8 mouse cellular contexts compared by ENCODE assay signal in the genomic region with DNA sequence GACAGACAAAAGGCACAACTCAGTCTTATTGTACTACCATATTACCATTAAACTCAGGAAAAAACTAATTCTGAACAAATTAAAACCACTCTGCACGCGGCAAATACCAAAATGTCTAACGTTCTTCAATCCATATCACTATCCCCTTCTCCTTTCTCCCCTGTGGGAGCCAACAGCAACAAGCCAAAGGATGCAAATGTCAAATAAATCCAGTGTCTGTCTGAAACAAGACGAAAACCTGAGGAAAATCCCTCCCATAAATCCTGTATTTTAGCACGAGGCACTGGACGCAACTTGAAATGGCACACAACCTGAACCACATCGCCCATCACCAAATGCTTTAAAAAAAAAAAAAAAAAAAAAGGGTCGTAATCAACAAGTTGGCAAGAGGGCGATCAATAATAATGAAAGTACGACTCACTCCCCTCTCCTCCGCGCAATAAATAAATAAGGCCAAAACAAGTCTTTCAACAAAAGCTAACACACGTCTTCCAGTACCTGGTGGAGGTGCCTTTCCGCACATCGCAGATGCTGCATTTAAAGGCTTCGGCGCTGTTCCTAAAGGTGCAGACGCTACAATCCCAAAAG. TPM values are rescaled to one million over a fixed set of nuclear protein-coding genes. Genes with fewer than 3 reads are reported as not detected.
DNase-seq lines count a peak whose midpoint lies in the region; ATAC-seq and TF ChIP-seq lines count a peak whose summit lies in the region.

No protein-coding gene starts in this region.

- H3K4me1 ChIP-seq in heart, embryonic 16.5 days (ENCODE audit: control insufficient read depth, insufficient read depth, low read length), result peaks cover 21% of the 10 kb centered on the region
- peaks cover 0 to 9% of the 10 kb centered on the region in 2 experiments; a peak in 2 of 4 replicates for H3K4me1 ChIP-seq in MEL (ENCODE audit: control insufficient read depth in 1 of 2, insufficient read depth in 2 of 2, low read length in 2 of 2)
- peaks cover 23% of the 10 kb centered on the region for H3K4me1 ChIP-seq in forebrain, embryonic 14.5 days (ENCODE audit: control insufficient read depth, insufficient read depth, low read length)

- peak overlapping the region; percentile 77 for H3K4me2 ChIP-seq in heart, embryonic 16.5 days (ENCODE audit: low read depth, low read length)
- peak overlapping the region; percentile 91 for H3K4me2 ChIP-seq in forebrain, embryonic 14.5 days (ENCODE audit: low read length)

- no peaks in the 10 kb centered on the region for H3K36me3 ChIP-seq in heart, embryonic 16.5 days (ENCODE audit: control insufficient read depth, insufficient read depth)
- H3K36me3 ChIP-seq in MEL (ENCODE audit: control insufficient read depth in 1 of 2, insufficient read depth in 2 of 2, low read length in 2 of 2), result peaks cover 0 to 14% of the 10 kb centered on the region in 2 experiments; a peak in 3 of 4 replicates
- H3K36me3 ChIP-seq in forebrain, embryonic 14.5 days (ENCODE audit: control insufficient read depth, insufficient read depth, low read length), result no peaks in the 10 kb centered on the region
- H3K36me3 ChIP-seq in macrophage (ENCODE audit: inconsistent target), result no peaks in the 10 kb centered on the region

- H3K79me2 ChIP-seq in MEL (ENCODE audit: control insufficient read depth, insufficient read depth, low read length, poor library complexity) (peaks cover 35% of the 10 kb centered on the region), macrophage (ENCODE audit: inconsistent target) (peaks cover 54% of the 10 kb centered on the region)

- no peak for TF ChIP-seq CTCF in MEL (IDR thresholded peaks at IDR 0.05 in 2 of 3, conservative IDR thresholded peaks at IDR 0.05 in 1 of 3; ENCODE audit: control insufficient read depth in 1 of 3, insufficient read depth in 1 of 3, low read depth in 2 of 3, low read length in 3 of 3, poor library complexity in 1 of 3, severe bottlenecking in 1 of 3)

- H3K27ac ChIP-seq in heart, embryonic 16.5 days (ENCODE audit: low read length), result peak overlapping the region; percentile 94
- H3K27ac ChIP-seq in MEL (ENCODE audit: control insufficient read depth, low read depth, low read length) (peak overlapping the region; percentile 41), macrophage (0 out of 2 replicates have a peak overlapping the region, but pooled peaks have one; percentile 12)
- peak overlapping the region; percentile 98 for H3K27ac ChIP-seq in forebrain, embryonic 14.5 days (ENCODE audit: low read depth, low read length)

- 3% methylated on average over 18 of the region's 18 CpGs for WGBS in heart, embryonic 16.5 days
- WGBS in forebrain, embryonic 14.5 days, result under 1% methylated on average over 18 of the region's 18 CpGs
- WGBS in macrophage (ENCODE audit: missing documents), result 11% methylated on average over 15 of the region's 18 CpGs

- peak overlapping the region; percentile 92 for H3K9ac ChIP-seq in heart, embryonic 16.5 days (ENCODE audit: low read length)
- H3K9ac ChIP-seq in MEL (ENCODE audit: control insufficient read depth, low read depth, low read length, poor library complexity, severe bottlenecking), result peak overlapping the region; percentile 78
- peak overlapping the region; percentile 95 for H3K9ac ChIP-seq in forebrain, embryonic 14.5 days (ENCODE audit: low read length)

- H3K4me3 ChIP-seq in heart, embryonic 16.5 days (ENCODE audit: low read length), result peak overlapping the region; percentile 77
- H3K4me3 ChIP-seq in MEL (ENCODE audit: control insufficient read depth in 1 of 2, insufficient read depth in 1 of 2, low read depth in 2 of 2, low read length in 2 of 2), result peak overlapping the region; percentile 69 to 87
- H3K4me3 ChIP-seq in forebrain, embryonic 14.5 days (ENCODE audit: low read depth, low read length), result peak overlapping the region; percentile 68
- H3K4me3 ChIP-seq in macrophage (ENCODE audit: inconsistent target), result peak overlapping the region; percentile 53

- 0 out of 2 replicates have a peak, but pooled peaks cover 4% of the 10 kb centered on the region for H3K27me3 ChIP-seq in heart, embryonic 16.5 days (ENCODE audit: control insufficient read depth, insufficient read depth, low read length)
- H3K27me3 ChIP-seq in MEL (ENCODE audit: control insufficient read depth in 1 of 2, insufficient read depth in 2 of 2, low read length in 2 of 2), result no peaks in the 10 kb centered on the region
- H3K27me3 ChIP-seq in forebrain, embryonic 14.5 days (replicated peaks; ENCODE audit: control insufficient read depth, insufficient read depth, low read length), result 0 out of 2 replicates have a peak, but pooled peaks cover 2% of the 10 kb centered on the region

- ATAC-seq in heart, embryonic 16.5 days (replicated peaks; ENCODE audit: extremely low read depth, insufficient read depth, low FRiP score), result no peak
- no peak for ATAC-seq in forebrain, embryonic 14.5 days

- no peak for TF ChIP-seq RAD21 in MEL (IDR thresholded peaks at IDR 0.05; ENCODE audit: low read depth, low read length)

- DNase-seq in heart, adult 9 months (ENCODE audit: low spot score in 2 of 2), result no peak
- DNase-seq in MEL (ENCODE audit: low read depth, low spot score), result peak; percentile 33
- DNase-seq in forebrain, embryonic 14.5 days (ENCODE audit: low spot score), result peak; percentile 19
- DNase-seq in left cerebral cortex, adult 8-10 months (ENCODE audit: low spot score in 2 of 2), result no peak
- no peak for DNase-seq in layer of hippocampus, adult 18-20 months (ENCODE audit: low spot score in 2 of 2)
- no peak for DNase-seq in right cerebral cortex, postnatal 10 days (ENCODE audit: low spot score in 2 of 2)

- TF ChIP-seq POLR2A in MEL (IDR thresholded peaks at IDR 0.05; ENCODE audit: control insufficient read depth in 1 of 2, insufficient read depth in 1 of 2, low read depth in 1 of 2, low read length in 2 of 2, poor library complexity in 1 of 2), result no peak

- no peaks in the 10 kb centered on the region for H3K9me3 ChIP-seq in heart, embryonic 16.5 days (replicated peaks; ENCODE audit: control insufficient read depth, low read length)
- H3K9me3 ChIP-seq in MEL (replicated peaks; ENCODE audit: insufficient read depth, low read length), result no peaks in the 10 kb centered on the region
- no peaks in the 10 kb centered on the region for H3K9me3 ChIP-seq in forebrain, embryonic 14.5 days (replicated peaks; ENCODE audit: control insufficient read depth, low read length)

- TF ChIP-seq EP300 in MEL (IDR thresholded peaks at IDR 0.05; ENCODE audit: low read depth in 1 of 2, low read length in 2 of 2), result no peak

TF ChIP-seq in MEL, 35 proteins besides CTCF, POLR2A, EP300 and RAD21:
- peak; percentile 60; the same call in 1 of the 2 replicates for TF ChIP-seq ZNF384 (IDR thresholded peaks at IDR 0.05; ENCODE audit: low read depth, low read length)
- no peak for TF ChIP-seq KAT2A (conservative IDR thresholded peaks at IDR 0.05; ENCODE audit: low read depth, low read length)
TF ChIP-seq in MEL: peak in this region for 1.

RNA-seq across cellular contexts. Expression of gene Rybp, which starts 1.2 kb away (rescaled TPM):
- polyA plus RNA-seq in heart, embryonic 16.5 days (2015; fragmentation: Nextera tagmentation; extraction: Ambion mirVana), result 8.9 and 10.8 TPM in 2 replicates
- total RNA-seq in MEL (2012; rRNA removed), result 0.08 and 0.16 TPM in 2 replicates
- polyA plus RNA-seq in MEL (2012; ENCODE audit: insufficient read depth in 1 of 2, insufficient read length in 2 of 2, low read depth in 1 of 2, low replicate concordance in 2 of 2, missing spikeins in 1 of 2) (1 to 10 TPM in 1 of 2 experiments, not detected in 1; 3.8 TPM), macrophage (2018) (18.4 to 21.9 TPM (median 19.8 TPM) in 3 replicates)
- 16.7 and 16.9 TPM in 2 replicates for polyA plus RNA-seq in forebrain, embryonic 14.5 days (2014; fragmentation: Nextera tagmentation; extraction: Ambion mirVana)
- 10 to 100 TPM in 23 of 26 experiments, 1 to 10 TPM in 3; 8.8 to 35.6 (median 15.8) TPM for total RNA-seq in macrophage (2018; cell fraction: chromatin; rRNA removed)
- total RNA-seq in macrophage (2018; cell fraction: cytosol; rRNA removed), result 10 to 100 TPM; 17.2 to 37.2 (median 26.4) TPM
- total RNA-seq in macrophage (2018; cell fraction: nucleus; rRNA removed), result 10 to 100 TPM; 12.5 to 37.9 (median 23.8) TPM
- 10 to 100 TPM; 39.7 to 44.5 (median 43.0) TPM for total RNA-seq in left cerebral cortex, adult 8-10 months (2022)
- 10 to 100 TPM; 57.0 to 57.9 TPM for total RNA-seq in layer of hippocampus, adult 18-20 months (2021)

Comparison
In these comparisons a context has a peak if more than half of its experiments do, and no peak if none do; other contexts are left out.
1. H3K27ac ChIP-seq: peak in every context shown above with its lines; median percentile 98 in forebrain, embryonic 14.5 days; 94 in heart, embryonic 16.5 days; 41 in MEL; 12 in macrophage.
2. DNase-seq: peak in MEL (single experiment) and forebrain, embryonic 14.5 days (single experiment); none in heart, adult 9 months (0 of 2), left cerebral cortex, adult 8-10 months (0 of 2), layer of hippocampus, adult 18-20 months (0 of 2) and right cerebral cortex, postnatal 10 days (0 of 2).
3. Peak in every context shown above with its lines, with median percentiles within 50 percentile points of each other: H3K4me3 ChIP-seq and H3K9ac ChIP-seq.